Mouse (Mus musculus) kidney, postnatal 25 days (tissue): Measurements from ENCODE around the gene Gm20388.

Experiments used
- DNase-seq, 2 experiments: peaks; one replicate each; pipeline ENCODE4 v3.0.0; 2021; ENCODE audit warnings: mixed read lengths in 2 of 2

Gm20388 gene

DNA sequence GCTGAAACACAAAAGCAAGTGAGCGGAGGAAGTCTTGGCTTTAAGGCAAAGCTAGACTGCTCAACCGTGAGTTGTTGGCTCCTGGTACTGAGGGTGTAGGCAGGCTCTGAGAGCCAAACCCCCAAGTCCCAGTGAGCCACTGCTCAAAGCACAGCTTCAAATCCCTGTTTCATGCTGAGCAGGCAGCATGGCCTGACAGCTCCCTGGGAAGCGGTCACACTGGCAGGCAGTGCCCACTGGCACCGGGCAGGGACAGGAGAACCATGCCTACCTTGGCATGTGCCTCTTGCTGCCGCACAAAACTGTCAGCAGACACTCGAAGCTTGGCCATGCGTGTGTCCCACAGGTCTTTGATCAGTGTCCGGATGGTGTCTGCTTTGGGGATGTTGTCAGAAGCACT lies 671.2 kb downstream of the Gm20388 start:
- no peak for DNase-seq

- no peak for DNase-seq
Observed at GRCm38 (mm10) chr8:120585521-120585920, 674.9 kb downstream of the Gm20388 start.

GRCm38 (mm10) chr8:120588908-120589771 lies 678.5 kb downstream of the Gm20388 start, which contains the start of gene Gins2:
Gene Gins2, minus strand, starts transcription at chr8:120589304.
- DNase-seq: peak; percentile 99 to 100

- peak; percentile 62 to 74 for DNase-seq
Observed at GRCm38 (mm10) chr8:120589921-120590320, 679.3 kb downstream of the Gm20388 start.

DNA sequence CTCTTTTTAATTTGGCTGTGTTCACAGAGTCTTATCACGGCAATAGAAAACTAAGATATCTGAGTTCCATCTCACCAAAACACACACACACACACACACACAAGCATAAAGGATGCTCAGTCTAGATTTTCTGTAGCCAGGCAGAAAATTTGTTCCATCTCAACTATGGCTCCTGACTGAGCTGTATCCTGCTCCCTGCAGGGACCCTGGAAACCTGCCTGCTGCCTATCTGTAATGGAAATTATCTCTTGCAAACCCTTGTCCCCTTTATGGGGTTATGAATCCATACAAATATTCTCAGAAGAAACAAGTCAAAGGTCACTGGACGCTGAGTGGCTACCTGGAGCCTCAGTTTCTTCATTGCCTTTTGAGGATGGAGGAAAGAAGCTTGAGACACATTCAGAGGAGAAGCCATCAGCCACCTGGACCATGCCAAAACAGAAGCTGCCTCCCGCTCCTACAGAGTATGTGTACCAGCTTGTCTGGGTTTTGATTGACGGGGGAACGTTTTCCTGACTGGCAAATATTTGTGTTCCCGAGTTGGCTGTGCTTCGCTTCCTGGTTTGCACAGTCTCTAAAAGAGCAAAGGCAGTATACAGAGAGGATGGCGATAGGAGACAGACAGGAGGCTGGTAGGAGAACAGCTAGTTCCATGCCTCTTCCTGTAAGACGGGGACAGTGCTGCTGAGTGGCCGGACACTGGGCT lies 681.1 kb downstream of the Gm20388 start:
- no peak for DNase-seq

- DNase-seq: no peak
Observed at GRCm38 (mm10) chr8:120594571-120594970, 683.9 kb downstream of the Gm20388 start.

DNA sequence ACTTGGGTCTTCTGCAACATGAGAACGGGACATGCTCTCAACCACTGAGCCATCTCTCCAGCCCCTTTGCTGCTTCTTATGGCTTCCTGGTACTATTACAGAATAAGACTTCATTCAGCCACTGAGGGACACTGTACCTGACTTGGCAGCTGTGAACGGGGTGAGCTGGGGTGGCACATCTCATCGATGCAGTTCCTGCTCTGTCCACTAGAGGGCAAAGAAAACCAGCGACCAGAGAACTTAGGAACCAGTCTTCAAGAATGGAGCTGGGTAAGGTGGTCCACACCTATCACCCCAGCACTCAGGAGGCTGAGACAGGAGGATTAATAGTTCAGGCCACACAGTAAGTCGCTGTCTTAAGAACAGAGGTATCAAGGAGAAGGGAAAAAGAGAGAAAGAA lies 685.3 kb downstream of the Gm20388 start:
- peak; percentile 64 to 80 for DNase-seq

- no peak for DNase-seq
Observed at GRCm38 (mm10) chr8:120598579-120598978, 687.9 kb downstream of the Gm20388 start.

DNA sequence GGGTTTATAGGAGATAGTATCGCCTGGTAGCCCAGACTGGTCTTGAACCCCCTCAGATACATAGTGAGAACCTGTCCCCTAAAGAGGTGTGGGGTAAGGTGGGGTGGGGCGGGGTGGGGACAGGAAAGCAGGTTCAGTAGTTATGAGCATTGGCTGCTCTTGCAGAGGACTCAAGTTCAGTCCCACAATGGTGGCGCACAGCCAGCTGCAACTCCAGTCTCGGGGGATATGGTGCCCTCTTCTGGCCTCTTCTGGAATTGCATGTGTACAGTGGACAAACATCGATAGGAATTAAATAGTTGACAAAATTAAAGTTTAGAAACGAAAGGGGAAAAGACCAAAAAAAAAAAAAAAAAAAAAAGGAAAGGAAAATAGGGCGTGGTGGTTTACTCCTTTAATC lies 688.9 kb downstream of the Gm20388 start:
- DNase-seq: peak; percentile 87 to 96

DNA sequence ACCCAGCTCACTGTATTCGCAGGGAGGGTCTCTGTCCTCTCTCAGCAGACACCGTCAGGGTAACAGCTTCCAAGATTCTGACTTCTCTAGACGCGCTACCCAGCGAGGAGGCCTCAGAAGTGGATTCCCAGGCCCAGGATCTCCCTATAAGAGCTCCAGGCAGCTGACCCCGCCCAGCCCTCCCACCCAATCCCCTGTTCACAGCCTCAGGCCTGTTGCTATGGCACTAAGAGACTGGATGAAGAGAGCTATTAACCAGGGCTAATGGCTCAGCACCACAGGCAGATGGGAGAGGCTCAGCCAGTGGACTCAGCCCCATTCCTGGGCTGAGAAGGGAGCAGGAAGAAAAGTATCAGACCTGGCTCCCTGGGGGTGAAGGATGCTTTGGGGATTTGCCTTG lies 692.0 kb downstream of the Gm20388 start:
- no peak for DNase-seq

DNA sequence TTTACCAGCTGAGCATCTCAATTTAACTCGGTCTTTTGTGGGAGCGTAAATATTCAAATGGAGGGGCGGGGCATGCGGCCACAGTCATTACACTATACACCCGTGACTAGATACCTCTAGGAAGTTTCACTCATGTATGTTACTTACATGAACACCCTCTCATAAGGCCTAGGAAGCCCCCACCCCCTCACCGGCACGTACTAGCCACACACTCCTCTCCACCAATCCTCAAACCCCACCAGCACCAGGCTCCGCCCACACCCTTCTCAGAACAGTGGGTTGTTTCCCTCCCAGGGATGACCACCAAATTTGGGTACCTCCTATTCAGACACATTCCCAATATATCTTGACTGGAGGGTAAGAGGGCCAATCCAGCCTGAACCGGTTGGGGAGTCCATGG lies 696.8 kb downstream of the Gm20388 start:
- no peak for DNase-seq

DNA sequence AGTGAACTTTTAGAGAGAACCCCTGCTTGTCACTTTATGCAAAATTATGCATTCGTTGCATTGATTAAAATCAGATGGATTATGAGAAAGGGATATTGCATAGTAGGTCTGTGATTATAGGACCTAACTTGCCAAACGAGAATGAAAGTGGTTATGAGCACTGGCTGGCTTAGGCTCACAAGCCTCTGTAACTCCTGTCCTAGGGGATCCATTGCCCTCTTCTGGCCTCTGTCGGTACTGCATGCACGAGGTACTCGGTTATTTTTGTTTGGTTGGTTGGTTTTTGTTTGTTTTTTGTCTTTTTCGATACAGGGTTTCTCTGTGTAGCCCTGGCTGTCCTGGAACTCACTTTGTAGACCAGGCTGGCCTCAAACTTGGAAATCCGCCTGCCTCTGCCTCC lies 697.2 kb downstream of the Gm20388 start:
- DNase-seq: peak; percentile 79 to 91

- DNase-seq: no peak
Observed at GRCm38 (mm10) chr8:120610824-120611223, 700.2 kb downstream of the Gm20388 start.

DNA sequence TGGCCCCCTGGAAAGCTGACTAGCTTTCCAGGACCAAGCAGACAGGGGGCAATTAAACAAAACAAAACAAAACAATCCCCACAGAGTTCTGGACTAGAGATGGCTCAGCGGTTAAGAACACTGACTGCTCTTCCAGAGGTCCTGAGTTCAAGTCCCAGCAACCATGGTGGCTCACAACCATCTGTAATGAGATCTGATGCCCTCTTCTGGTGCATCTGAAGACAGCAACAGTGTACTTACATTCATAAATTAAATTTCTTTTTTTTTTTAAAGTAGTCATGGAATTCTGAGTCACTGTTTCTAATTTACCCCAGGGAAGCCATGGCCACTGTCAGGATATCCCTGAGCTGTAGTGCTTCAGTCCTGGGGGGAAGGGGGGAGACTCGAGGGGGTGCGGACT lies 703.9 kb downstream of the Gm20388 start:
- no peak for DNase-seq

DNA sequence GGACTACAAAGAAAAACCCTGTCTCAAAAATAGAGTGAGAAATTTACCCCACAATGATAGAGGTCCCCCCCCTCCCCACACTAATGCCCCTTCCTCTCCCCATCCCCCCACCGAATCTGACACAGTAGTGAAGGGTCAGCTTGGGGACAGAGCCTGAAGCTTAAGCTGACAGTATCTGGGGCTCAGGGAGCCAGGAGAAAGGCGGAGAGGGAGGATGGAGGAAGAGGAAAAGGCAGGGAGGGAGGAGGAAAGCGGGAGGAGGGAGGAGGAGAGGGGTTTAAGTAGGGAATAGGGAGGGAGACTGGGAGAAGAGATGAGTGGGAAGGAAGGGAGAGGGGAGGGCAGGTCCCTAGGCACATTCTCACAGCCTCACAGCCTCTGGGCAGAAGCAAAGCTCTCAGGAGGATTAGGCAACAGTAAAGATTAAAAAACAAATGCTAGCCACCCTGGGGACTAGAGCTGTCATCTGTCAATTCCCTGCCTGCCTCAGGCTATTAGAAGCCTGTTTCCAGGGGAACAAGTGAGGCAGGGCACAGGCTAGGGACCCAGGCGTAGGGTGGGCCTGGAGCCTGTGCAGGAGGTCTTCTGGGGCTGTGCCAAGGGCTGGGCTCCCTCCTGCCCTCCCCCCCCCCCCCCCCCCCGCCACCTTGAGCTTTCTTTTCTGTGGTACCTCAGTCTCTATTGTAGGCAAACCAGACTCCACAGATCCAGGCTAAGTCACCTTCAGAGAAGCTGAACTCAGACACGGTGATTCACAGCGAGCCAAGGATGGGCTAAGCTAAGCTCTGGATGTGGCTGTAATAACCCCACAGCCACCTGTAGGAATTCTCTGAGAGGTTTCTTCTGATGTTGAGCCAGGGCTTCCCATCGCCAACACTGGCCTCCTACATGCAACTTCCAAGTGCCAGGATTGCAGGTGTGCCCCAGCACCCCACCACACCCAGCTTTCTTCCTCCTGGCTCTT lies 706.3 kb downstream of the Gm20388 start:
- no peak for DNase-seq

GRCm38 (mm10) chr8:120618110-120618509 lies 707.5 kb downstream of the Gm20388 start:
- peak; percentile 67 to 75 for DNase-seq

DNA sequence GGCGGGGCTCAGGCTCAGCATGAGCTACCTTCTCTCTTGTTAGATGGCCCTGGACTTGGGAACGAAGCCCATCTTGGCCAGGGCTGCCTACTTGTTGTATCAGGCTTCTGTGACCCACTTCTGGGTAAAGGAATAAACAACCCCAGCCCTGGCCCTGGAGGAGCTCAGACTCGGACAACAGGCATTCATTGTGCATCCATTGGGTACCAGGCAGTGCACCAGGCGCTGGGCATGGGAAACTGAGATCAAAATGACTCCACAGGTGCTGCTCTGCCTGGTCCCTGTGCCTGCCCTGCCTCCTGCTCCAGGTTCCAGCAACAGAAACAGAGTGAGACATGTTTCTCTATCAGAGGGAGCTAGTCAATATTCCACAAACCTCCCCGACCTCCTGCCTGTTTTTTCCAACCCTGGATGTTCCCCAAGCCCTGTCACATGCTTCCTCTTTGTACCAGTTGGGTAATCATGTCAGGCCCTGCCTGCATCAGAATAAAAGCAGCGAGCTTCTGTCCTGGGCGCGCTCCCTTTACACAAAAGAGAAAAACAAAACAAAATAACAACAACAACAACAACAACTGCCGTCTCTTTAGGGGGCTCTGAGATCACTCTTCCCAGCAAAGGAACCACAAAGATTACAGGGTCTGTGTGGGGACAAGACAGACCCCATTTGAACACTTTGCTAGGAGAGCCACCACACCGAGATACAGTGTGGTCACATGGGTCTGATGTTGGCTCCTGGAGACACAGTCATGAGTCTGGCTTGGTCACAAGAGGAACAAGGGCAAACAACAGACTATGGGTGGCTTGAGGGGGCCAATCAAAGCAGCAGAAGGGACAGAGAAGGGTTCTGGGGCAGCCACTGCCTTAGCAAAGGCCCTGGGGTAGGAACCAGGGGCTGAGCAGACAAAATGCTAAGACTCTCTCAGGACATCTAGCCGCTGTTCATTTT lies 708.9 kb downstream of the Gm20388 start:
- DNase-seq: no peak

GRCm38 (mm10) chr8:120620441-120620840 lies 709.8 kb downstream of the Gm20388 start:
- DNase-seq: no peak

- no peak for DNase-seq
Observed at GRCm38 (mm10) chr8:120622161-120622560, 711.5 kb downstream of the Gm20388 start.

DNA sequence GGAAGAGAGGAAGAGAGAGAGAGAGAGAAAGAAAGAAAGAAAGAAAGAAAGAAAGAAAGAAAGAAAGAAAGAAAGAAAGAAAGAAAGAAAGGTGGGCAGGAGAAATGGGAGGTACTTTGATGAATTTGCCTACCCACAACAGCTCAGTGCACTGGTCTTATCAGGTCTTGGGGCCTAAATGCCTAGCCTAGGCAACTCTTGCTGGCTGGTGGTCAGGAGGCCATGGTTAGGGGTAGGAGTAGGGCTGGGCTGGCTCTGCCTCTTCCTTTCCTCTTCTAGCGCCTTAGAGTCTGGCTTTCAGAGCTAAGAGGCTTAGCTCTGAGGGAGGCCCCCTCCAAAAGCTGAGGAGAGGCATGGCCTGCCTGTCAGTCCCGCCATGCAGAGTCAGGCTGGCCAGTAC lies 713.0 kb downstream of the Gm20388 start:
- no peak for DNase-seq

- DNase-seq: no peak
Observed at GRCm38 (mm10) chr8:120626461-120626860, 715.8 kb downstream of the Gm20388 start.

DNA sequence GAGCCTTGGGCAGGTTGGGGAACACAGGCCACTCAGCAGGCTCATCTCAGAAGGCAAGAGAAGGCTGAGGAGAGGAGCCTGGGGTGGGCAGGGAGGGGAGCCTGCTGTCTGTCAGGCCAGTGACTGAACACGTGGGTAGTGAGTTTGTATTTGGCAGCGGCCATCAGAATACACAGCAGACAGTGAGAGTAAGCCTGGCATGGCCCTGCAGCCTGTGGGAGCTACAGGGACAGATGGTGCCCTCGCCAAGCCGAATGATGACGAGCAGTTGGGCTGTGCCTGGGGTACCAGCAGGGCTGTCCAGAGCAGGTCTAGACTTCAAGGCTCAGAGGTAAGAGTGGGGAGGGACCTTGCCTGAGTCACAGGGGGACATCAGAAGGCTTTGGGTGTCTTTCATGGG lies 716.7 kb downstream of the Gm20388 start:
- no peak for DNase-seq
